Mouse (Mus musculus) thymus, postnatal 36 days (tissue): Measurements from ENCODE around the gene Deup1.

Experiments used
- DNase-seq, 2 experiments: peaks; one replicate each; pipeline ENCODE4 v3.0.0; 2022; ENCODE audit warnings: mixed read lengths in 2 of 2

Gene Deup1

DNA sequence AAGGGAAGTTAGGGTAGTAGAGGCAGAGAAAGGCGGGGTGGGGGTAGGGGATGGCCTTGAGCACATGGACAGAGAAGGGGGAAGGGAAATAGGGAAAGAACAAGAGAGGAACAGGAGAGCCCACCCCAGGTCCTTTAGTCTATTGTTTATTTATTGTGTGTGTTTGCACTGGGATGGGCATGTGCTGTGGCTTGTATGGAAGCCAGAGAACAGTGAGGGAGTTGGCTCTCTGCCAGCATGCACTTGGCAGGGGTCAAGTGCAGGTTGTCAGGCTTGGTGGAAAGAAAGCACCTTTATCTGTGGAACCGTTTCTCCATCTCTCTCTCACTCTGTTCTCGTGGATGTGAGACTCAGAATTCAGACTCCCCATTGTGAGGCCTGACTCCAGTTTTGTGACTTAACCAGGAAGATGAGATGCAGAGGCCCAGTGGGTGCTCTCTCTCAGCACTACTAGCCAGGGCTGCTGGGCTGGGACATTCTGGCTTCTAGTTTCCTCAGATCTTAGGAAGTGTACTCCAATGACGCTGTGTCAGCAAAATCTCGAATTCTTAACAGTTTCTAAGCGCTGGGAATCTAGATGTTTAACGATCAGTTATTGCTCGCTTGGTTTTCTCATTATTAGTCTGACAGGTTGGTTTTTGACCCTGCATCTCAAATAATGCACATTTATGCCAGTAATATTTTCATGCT lies 98.3 kb downstream of the Deup1 start:
- no peak for DNase-seq

DNA sequence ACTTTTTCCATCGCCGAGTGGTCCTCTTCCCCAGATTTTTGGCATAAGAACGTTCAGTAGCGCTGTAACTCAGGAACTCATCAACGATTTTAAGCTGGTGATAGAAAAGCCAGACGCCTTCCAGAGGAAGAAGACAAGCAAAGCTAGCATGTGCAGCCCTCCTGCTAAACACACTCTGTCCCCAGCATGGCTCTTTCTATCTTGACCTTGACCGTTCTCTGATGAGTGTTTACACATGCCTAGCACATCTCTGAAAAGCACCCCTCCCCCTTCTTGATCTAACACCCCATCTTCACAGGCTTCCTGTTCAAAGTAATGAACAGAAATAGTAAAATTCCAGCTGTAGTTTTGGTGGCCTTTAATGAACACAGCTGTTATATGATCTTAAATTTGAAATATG lies 99.4 kb downstream of the Deup1 start:
- DNase-seq: no peak

DNA sequence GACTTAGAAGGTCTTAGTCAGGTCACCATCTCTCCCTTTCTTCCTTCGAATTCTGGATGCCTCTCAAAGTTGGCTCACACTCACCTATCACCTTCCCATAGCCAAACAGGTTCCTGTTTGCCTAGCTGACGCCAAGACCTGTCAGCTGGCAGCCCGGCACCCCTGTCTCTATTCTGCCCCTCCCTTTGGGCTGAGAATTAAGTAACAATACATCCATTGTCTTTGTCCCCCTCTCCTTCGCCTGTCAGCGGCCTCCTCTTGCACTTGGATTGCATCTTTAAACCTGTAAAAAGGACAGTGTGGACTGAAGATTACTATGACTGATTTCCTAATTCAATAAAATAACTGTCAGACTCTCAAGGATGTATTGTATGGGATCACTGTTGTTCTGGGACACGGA lies 99.9 kb downstream of the Deup1 start:
- no peak for DNase-seq

DNA sequence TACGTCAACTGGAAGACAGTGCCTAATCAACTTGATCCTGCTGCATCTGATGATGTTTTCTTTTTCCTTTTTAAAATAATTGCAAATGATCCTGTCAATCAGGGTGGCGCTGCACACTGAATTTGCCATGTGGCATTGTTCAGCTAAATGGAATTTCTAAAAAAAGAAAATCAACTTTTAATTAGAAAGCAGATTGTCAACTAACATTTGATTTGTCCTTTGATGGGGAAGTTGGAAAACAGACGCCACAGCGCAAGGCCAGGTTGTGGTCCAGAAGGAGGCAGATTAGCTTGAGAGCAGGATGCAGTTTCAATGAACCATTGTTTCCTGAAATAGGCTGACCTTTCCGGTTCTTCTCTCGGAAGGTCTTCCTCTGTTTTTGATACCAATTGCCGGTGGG lies 101.2 kb downstream of the Deup1 start:
- no peak for DNase-seq

DNA sequence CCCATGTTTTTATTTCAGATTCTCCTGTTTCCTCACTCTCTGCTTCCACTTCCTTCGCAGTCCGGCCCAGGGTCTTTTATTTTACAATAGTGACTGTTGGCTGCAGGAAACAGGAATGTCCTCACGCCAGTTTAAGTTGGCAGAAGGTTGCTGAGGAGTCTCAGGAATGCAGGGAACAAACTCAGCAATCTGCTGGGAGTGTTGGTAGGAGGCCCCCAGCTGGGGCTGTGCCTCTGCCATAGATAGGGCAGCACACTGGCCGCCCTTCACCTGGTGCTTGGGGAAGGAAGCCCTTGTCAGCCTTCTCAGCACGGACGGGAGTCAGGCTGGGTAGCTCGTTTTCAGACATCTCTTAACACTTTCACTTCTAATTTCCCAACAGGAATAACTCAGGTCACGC lies 102.5 kb downstream of the Deup1 start:
- DNase-seq: no peak

DNA sequence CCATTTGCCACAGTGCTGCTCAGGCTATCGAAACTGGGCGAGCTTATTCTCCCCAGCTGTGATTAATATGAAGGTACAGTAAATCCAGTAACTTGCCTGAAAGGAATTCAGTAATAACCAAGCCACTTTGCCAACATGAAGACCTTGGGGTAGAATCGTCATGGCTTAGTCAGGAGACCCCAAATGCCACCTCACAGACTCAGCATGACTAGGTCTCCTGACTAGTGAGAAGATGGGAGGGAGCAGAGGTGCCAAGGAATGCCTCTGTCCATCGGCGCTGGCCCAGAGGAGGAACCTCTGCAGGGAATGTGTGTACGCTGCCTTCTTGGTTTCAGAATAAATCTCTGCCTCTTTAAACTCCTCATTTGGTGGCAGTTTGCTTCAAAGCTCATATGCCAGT lies 104.1 kb downstream of the Deup1 start:
- DNase-seq: no peak

DNA sequence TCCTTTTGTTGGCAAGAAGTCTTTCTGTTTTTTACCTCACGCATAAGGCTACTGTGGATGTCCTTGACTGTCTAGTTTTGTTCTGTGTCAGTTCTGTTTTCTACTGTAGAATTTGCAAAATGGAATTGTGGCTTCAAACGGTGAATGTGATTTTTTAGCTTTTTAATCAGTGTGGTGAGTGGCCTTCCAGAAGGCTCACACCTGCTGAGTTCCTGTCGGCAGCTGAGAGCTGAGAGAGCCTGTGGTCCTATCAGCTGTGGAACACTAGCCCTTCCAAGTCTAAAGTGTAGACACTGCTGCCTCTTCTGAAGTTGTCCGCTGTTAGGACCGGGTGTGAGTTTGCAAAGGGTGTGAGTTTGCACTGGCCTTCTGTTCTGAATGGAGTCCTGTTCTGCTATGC lies 104.8 kb downstream of the Deup1 start:
- no peak for DNase-seq

DNA sequence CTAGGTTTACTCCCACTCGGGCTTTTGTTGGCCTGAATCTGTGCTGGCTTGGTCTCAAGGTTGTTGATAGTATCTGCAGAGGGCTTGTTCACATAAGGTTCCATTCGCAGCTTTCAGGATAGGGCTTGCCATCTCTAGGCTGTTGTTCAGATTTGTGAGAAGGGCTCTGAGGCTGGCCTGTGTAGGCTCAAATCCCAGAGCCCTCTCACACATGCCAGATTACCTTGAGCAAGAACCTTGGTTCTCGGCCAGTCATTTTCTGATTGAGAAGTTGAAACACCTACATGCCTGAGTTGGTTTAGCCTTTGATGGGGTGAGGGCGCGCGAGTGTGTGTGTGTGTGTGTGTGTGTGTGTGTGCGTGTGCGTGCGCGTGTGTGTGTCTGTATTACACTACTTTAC lies 105.4 kb downstream of the Deup1 start:
- DNase-seq: no peak

DNA sequence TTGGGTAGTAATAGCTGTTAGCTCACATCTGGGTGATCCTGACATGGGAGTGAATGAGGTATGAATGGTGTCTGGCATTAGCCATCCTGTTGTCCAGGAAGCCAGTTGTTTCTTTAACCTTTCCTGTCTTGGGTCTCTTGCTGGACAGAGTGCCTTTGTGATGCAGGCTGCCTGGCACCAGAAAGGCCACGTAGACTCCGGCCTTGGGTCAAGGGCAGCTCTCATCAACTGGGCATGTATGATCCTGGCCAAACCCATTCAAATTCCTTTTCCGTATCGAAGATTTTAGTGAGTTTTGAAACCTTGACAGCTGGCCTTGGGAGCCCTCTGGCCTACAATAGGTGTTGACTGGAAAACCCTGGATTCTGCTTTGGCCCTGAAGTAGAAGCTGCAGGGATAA lies 109.8 kb downstream of the Deup1 start:
- DNase-seq: no peak

DNA sequence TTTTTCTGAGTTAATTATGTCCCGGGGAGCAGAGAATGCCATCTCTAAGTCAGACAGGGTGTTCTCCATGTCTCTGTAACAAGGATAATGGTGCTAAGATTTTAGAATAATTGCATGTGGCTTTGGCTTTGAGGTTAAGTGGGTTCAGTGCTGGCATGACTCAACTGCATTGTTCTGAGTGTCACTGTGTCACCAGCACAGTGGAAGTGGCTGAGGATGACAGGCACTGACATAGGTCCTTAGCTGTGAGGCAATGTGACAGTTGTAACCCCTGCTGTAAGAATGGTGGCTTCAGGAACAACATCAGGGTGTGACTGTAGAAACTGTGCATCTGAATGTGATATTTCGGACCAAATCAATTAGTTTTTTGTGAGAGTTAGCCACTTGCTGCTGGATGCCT lies 111.7 kb downstream of the Deup1 start:
- DNase-seq: no peak

DNA sequence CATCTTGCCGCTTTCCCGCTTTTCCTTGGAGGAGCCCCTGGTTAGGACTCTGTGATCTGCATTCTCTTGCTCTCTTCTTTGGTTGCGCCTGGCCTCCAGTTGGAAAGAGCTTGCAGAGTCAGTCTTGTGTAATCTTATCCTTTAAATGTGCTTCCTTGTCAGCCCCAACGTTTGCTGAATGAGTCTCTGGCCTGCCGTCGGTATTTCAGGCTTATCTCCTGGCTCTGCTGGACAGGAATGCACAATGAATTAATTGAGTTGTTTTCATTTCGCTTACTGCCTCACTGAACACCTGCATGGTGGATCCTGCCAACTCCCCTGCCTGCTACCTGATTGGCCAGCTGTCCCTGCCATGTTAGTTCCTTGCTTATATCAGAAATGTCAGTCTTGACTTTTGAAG lies 114.8 kb downstream of the Deup1 start:
- no peak for DNase-seq

DNA sequence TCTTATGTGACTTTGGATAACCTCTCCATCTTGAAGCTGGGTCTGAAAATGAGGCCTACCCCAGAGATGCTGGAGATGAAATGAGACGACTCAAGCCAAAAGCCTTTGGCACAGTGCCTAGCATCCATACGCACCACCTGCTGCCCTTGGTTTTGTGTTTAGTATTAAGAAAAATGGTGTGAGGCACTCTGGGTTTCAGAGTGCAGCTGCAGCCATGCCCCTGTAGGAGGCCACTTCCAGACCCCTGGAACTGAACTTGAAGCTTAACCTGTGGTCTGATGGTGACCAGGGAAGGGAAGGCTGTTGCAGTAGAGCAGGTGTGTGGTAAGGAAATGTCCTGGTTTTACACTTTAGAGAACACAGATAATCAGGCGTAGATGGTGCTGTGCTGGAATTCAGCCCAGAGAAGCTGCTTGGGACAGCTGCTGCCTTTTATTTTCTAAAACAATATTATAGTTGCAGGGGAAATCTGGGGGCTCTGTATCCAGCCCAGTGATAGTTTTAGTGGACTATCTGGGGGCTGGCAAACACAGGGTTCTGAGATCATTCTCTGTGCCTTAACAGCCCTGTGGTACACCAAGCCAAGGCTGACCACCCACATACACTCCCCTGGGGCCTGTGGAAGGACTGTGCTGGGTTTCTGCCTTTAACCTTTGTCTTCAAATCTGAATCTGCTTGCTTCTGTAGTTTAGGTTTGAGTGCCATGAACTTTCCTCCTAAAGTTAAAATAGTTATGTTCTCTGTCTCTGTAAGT lies 117.0 kb downstream of the Deup1 start:
- DNase-seq: no peak
